Mouse (Mus musculus): ENCODE measurements at regions not wholly inside any gene's neighbourhood (a gene's known extent, or its start where the extent isn't known, plus 50 kb on each side); places are given as distances from the start of the nearest gene placed in this dataset.
"Not testable (repeated sequence)": the region's sequence is repeated elsewhere in the genome, so short reads cannot be mapped to it uniquely, and the experiment has no call there.

- no peak for TF ChIP-seq CTCF (IDR thresholded peaks at IDR 0.05; ENCODE audit: low read depth)
- TF ChIP-seq EP300 (IDR thresholded peaks at IDR 0.05; ENCODE audit: low read depth): peak; percentile 40; the same call in 1 of the 2 replicates
- Histone ChIP-seq H3K9ac (replicated peaks) (no peak overlapping the region), H3K27ac (no peak overlapping the region), H3K4me1 (replicated peaks; ENCODE audit: control insufficient read depth in 2 of 2, insufficient read depth in 2 of 2, low read length in 1 of 2) (no peaks in the 10 kb centered on the region), H3K4me3 (ENCODE audit: insufficient read depth in 1 of 2, low read depth in 2 of 2, low read length in 2 of 2) (no peak overlapping the region), H3K36me3 (replicated peaks; ENCODE audit: control insufficient read depth, insufficient read depth, low read depth) (no peaks in the 10 kb centered on the region), H3K4me2 (ENCODE audit: low read depth) (no peak overlapping the region), H3K9me3 (ENCODE audit: control insufficient read depth, low read length) (no peaks in the 10 kb centered on the region), H3K27me3 (ENCODE audit: control insufficient read depth, insufficient read depth, low read length) (no peaks in the 10 kb centered on the region)
- ATAC-seq (ENCODE audit: insufficient read depth): peak; percentile 47; the same call in 1 of the 2 replicates
- 44% methylated on average over 3 of the region's 3 CpGs for WGBS (ENCODE audit: insufficient replicate concordance)
- DNase-seq (ENCODE audit: low read depth in 3 of 3, low spot score in 3 of 3): no peak
These were observed 443.4 kb upstream of the Cdh9 start for GRCm38 (mm10) chr15:16285166-16285565.

DNA sequence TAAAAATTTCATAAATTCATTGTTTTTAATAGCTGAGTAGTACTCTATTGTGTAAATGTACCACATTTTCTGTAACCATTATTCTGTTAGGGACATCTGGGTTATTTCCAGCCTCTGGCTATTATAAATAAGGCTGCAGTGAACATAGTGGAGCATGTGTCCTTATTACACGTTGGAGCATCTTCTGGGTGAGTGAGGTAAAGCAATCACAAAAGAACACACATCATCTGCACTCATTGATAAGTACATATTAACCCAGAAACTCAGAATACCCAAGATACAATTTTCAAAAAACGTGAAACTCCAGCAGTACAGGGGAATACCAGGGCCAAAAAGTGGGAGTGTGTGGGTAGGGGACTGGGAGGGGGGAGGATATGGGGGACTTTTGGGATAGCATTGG lies 434.0 kb upstream of the Cdh9 start:
- not testable (repeated sequence) for DNase-seq (ENCODE audit: low read depth in 3 of 3, low spot score in 3 of 3); H3K4me2 ChIP-seq (ENCODE audit: low read depth); H3K9me3 ChIP-seq (ENCODE audit: control insufficient read depth, low read length); H3K36me3 ChIP-seq (replicated peaks; ENCODE audit: control insufficient read depth, insufficient read depth, low read depth); H3K27ac ChIP-seq; H3K9ac ChIP-seq (replicated peaks); H3K27me3 ChIP-seq (ENCODE audit: control insufficient read depth, insufficient read depth, low read length); H3K4me1 ChIP-seq (replicated peaks; ENCODE audit: control insufficient read depth in 2 of 2, insufficient read depth in 2 of 2, low read length in 1 of 2); H3K4me3 ChIP-seq (ENCODE audit: insufficient read depth in 1 of 2, low read depth in 2 of 2, low read length in 2 of 2)
- WGBS (ENCODE audit: insufficient replicate concordance): 35% methylated on average over 2 of the region's 2 CpGs
- peak; percentile 65; the same call in 1 of the 2 replicates for ATAC-seq (ENCODE audit: insufficient read depth)

- ATAC-seq (ENCODE audit: insufficient read depth): no peak
- no peak for DNase-seq (ENCODE audit: low read depth in 3 of 3, low spot score in 3 of 3)
- Histone ChIP-seq H3K4me1 (replicated peaks; ENCODE audit: control insufficient read depth in 2 of 2, insufficient read depth in 2 of 2, low read length in 1 of 2) (peaks cover 9 to 14% of the 10 kb centered on the region in 2 experiments), H3K27me3 (ENCODE audit: control insufficient read depth, insufficient read depth, low read length) (no peaks in the 10 kb centered on the region), H3K36me3 (replicated peaks; ENCODE audit: control insufficient read depth, insufficient read depth, low read depth) (no peaks in the 10 kb centered on the region), H3K4me2 (ENCODE audit: low read depth) (no peak overlapping the region), H3K4me3 (ENCODE audit: insufficient read depth in 1 of 2, low read depth in 2 of 2, low read length in 2 of 2) (no peak overlapping the region), H3K9ac (replicated peaks) (no peak overlapping the region), H3K9me3 (ENCODE audit: control insufficient read depth, low read length) (no peaks in the 10 kb centered on the region), H3K27ac (no peak overlapping the region)
- 78% methylated on average over 2 of the region's 2 CpGs for WGBS (ENCODE audit: insufficient replicate concordance)
- TF ChIP-seq EP300 (IDR thresholded peaks at IDR 0.05; ENCODE audit: low read depth): no peak
- TF ChIP-seq CTCF (IDR thresholded peaks at IDR 0.05; ENCODE audit: low read depth): no peak
These were observed 418.9 kb upstream of the Cdh9 start for GRCm38 (mm10) chr15:16309678-16310077.

DNA sequence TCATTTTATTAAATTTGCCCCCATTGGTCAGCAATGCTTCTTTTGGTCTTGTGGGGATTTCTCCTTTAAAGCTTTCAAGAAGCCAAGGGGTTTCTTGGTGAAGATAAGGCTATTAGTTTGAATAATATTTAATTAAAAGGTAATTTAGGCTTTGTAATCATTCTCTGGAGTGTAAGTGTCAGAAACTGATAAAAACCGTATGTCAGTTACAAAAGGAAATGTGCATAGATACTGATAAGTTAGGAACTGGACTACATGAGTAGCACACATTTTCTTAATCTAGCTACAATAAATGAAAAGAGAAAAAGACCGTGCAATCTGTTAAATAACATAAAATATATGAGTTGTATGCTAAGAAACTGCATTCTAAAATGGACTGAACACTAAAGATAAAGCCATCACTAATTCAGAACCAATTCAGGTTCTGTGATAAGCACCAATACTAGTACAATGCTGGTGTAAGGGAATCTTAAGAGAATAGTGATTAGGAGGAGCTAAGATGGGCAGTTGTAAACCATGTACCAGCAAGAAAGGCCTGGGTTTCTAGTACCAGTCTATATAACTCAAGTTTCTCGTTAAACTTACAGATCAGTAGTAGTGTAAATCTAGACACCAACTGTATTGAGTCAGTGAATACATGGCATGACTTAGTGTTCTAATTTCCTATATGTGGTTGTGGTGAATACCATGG lies 416.5 kb upstream of the Cdh9 start:
- Histone ChIP-seq H3K4me2 (ENCODE audit: low read depth) (peak overlapping the region; percentile 39), H3K27ac (peak overlapping the region; percentile 76), H3K4me1 (replicated peaks; ENCODE audit: control insufficient read depth in 2 of 2, insufficient read depth in 2 of 2, low read length in 1 of 2) (peaks cover 17 to 22% of the 10 kb centered on the region in 2 experiments), H3K4me3 (ENCODE audit: insufficient read depth in 1 of 2, low read depth in 2 of 2, low read length in 2 of 2) (no peak overlapping the region), H3K36me3 (replicated peaks; ENCODE audit: control insufficient read depth, insufficient read depth, low read depth) (no peaks in the 10 kb centered on the region), H3K9me3 (ENCODE audit: control insufficient read depth, low read length) (no peaks in the 10 kb centered on the region), H3K27me3 (ENCODE audit: control insufficient read depth, insufficient read depth, low read length) (no peaks in the 10 kb centered on the region), H3K9ac (replicated peaks) (no peak overlapping the region)
- TF ChIP-seq EP300 (IDR thresholded peaks at IDR 0.05; ENCODE audit: low read depth) (peak; percentile 92), CTCF (IDR thresholded peaks at IDR 0.05; ENCODE audit: low read depth) (no peak)
- 22% methylated on average over 3 of the region's 3 CpGs for WGBS (ENCODE audit: insufficient replicate concordance)
- DNase-seq (ENCODE audit: low read depth in 3 of 3, low spot score in 3 of 3) (peak in 2 of 3 experiments; percentile 48 to 51), ATAC-seq (ENCODE audit: insufficient read depth) (peak; percentile 79)

GRCm38 (mm10) chr15:16312721-16313120 lies 415.8 kb upstream of the Cdh9 start:
- no peak for DNase-seq (ENCODE audit: low read depth in 3 of 3, low spot score in 3 of 3)
- TF ChIP-seq EP300 (IDR thresholded peaks at IDR 0.05; ENCODE audit: low read depth): no peak
- TF ChIP-seq CTCF (IDR thresholded peaks at IDR 0.05; ENCODE audit: low read depth): no peak
- H3K4me1 ChIP-seq (replicated peaks; ENCODE audit: control insufficient read depth in 2 of 2, insufficient read depth in 2 of 2, low read length in 1 of 2): peaks cover 17 to 22% of the 10 kb centered on the region in 2 experiments
- H3K36me3 ChIP-seq (replicated peaks; ENCODE audit: control insufficient read depth, insufficient read depth, low read depth): no peaks in the 10 kb centered on the region
- H3K27ac ChIP-seq: no peak overlapping the region; the same call in none of the 2 replicates
- H3K9me3 ChIP-seq (ENCODE audit: control insufficient read depth, low read length): no peaks in the 10 kb centered on the region
- no peak for ATAC-seq (ENCODE audit: insufficient read depth)
- H3K27me3 ChIP-seq (ENCODE audit: control insufficient read depth, insufficient read depth, low read length): no peaks in the 10 kb centered on the region
- no peak overlapping the region for H3K4me3 ChIP-seq (ENCODE audit: insufficient read depth in 1 of 2, low read depth in 2 of 2, low read length in 2 of 2)
- no peak overlapping the region for H3K4me2 ChIP-seq (ENCODE audit: low read depth)
- no peak overlapping the region for H3K9ac ChIP-seq (replicated peaks)
